Mouse (Mus musculus) megakaryocyte-erythroid progenitor cell, adult 5-6 weeks (primary cell): ENCODE measurements around the gene Cd55b. TPM values are rescaled to one million over a fixed set of nuclear protein-coding genes. Genes with fewer than 3 reads are reported as not detected.
A peak's percentile ranks its signal among the peaks of the same experiment; 100 is the strongest.
"Not testable (repeated sequence)": the region's sequence is repeated elsewhere in the genome, so short reads cannot be mapped to it uniquely, and the experiment has no call there.

Experiments
- ATAC-seq: replicated peaks from 2 replicates; pipeline ENCODE4 v1.8.0; 2016; ENCODE audit warnings: mild to moderate bottlenecking, inconsistent platforms; ENCODE audit not compliant: severe bottlenecking, poor library complexity, low FRiP score, low TSS enrichment
- total RNA-seq, 2 experiments: library from RNA; stranded (forward) in 1 of 2; stranded (reverse) in 1 of 2; fragments of 200-1000, 215-1000 nt in 1 of 2; fragments of >200 nt in 1 of 2; fragmentation: Nextera tagmentation in 1 of 2; gene quantifications; 2 replicates each; pipeline ENCODE4 v1.2.3; 2014 to 2017

The Cd55b gene
- total RNA-seq (2014; fragmentation: Nextera tagmentation) (0.50 TPM in 1 of 2 replicates, not detected in the other), total RNA-seq (2017) (0.56 TPM in 1 of 2 replicates, not detected in the other)

- peak; percentile 51 for ATAC-seq
Measured at GRCm38 (mm10) chr1:130422664-130423111, at the start of gene Cd55b. Gene Cd55b (minus strand): TSS chr1:130423009.

GRCm38 (mm10) chr1:130470074-130470473, 47.3 kb upstream of the Cd55b start:
- no peak for ATAC-seq

- ATAC-seq, result no peak
Measured at GRCm38 (mm10) chr1:130467453-130467852, 44.6 kb upstream of the Cd55b start.

- no peak for ATAC-seq
Measured at GRCm38 (mm10) chr1:130464173-130464572, 41.4 kb upstream of the Cd55b start.

GRCm38 (mm10) chr1:130462867-130463266, 40.1 kb upstream of the Cd55b start:
- peak; percentile 3; the same call in 1 of the 2 replicates for ATAC-seq

- peak; percentile 91 for ATAC-seq
Measured at GRCm38 (mm10) chr1:130462084-130462861, 39.5 kb upstream of the Cd55b start, which contains the start of gene Cd55. Gene Cd55 (minus strand): TSS chr1:130462744.

GRCm38 (mm10) chr1:130455111-130455510, 32.3 kb upstream of the Cd55b start:
- no peak for ATAC-seq

GRCm38 (mm10) chr1:130442930-130443329, 20.1 kb upstream of the Cd55b start:
- ATAC-seq, result not testable (repeated sequence)

- no peak for ATAC-seq
Measured at GRCm38 (mm10) chr1:130430920-130431319, 8.1 kb upstream of the Cd55b start.

GRCm38 (mm10) chr1:130428667-130429066, 5.9 kb upstream of the Cd55b start:
- ATAC-seq, result not testable (repeated sequence)

GRCm38 (mm10) chr1:130427175-130427853, 4.5 kb upstream of the Cd55b start:
- ATAC-seq, result not testable (repeated sequence)

GRCm38 (mm10) chr1:130422033-130422432, 776 bp downstream of the Cd55b start:
- ATAC-seq, result peak; percentile 39; the same call in 1 of the 2 replicates

- ATAC-seq, result peak; percentile 77
Measured at GRCm38 (mm10) chr1:130397109-130397508, 25.7 kb downstream of the Cd55b start.

GRCm38 (mm10) chr1:130387282-130387681, 35.5 kb downstream of the Cd55b start:
- not testable (repeated sequence) for ATAC-seq

GRCm38 (mm10) chr1:130377726-130378429, 44.9 kb downstream of the Cd55b start:
- peak; percentile 77 for ATAC-seq

- ATAC-seq, result peak; percentile 70
Measured at GRCm38 (mm10) chr1:130374173-130374785, 48.5 kb downstream of the Cd55b start.

- ATAC-seq, result peak; percentile 52
Measured at GRCm38 (mm10) chr1:130373398-130374083, 49.3 kb downstream of the Cd55b start.

GRCm38 (mm10) chr1:130371895-130372528, 50.8 kb downstream of the Cd55b start:
- ATAC-seq, result 0 out of 2 replicates have a peak, but pooled peaks have one; percentile 35
